Mouse (Mus musculus): ENCODE results near the gene Syn3. TPM values are rescaled to one million over a fixed set of nuclear protein-coding genes. Genes with fewer than 3 reads are reported as not detected.
"Not testable (repeated sequence)": the region's sequence is repeated elsewhere in the genome, so short reads cannot be mapped to it uniquely, and the experiment has no call there.

Syn3 gene
- polyA plus RNA-seq, 1 experiment, result 25.2 TPM

GRCm38 (mm10) chr10:86052818-86053522, 445.7 kb downstream of the Syn3 start:
- TF ChIP-seq CTCF (IDR thresholded peaks at IDR 0.05; ENCODE audit: borderline replicate concordance, extremely low read depth, insufficient read depth, insufficient read length) (no peak), POLR2A (IDR thresholded peaks at IDR 0.05; ENCODE audit: borderline replicate concordance, extremely low read depth, insufficient read depth, insufficient read length, poor library complexity, severe bottlenecking) (no peak)
- DNase-seq (ENCODE audit: low read depth), result no peak

GRCm38 (mm10) chr10:86050522-86050921, 448.2 kb downstream of the Syn3 start:
- TF ChIP-seq POLR2A (IDR thresholded peaks at IDR 0.05; ENCODE audit: borderline replicate concordance, extremely low read depth, insufficient read depth, insufficient read length, poor library complexity, severe bottlenecking), result no peak
- no peak for TF ChIP-seq CTCF (IDR thresholded peaks at IDR 0.05; ENCODE audit: borderline replicate concordance, extremely low read depth, insufficient read depth, insufficient read length)
- DNase-seq (ENCODE audit: low read depth), result no peak

GRCm38 (mm10) chr10:86047786-86048185, 450.9 kb downstream of the Syn3 start:
- no peak for DNase-seq (ENCODE audit: low read depth)
- no peak for TF ChIP-seq CTCF (IDR thresholded peaks at IDR 0.05; ENCODE audit: borderline replicate concordance, extremely low read depth, insufficient read depth, insufficient read length)
- TF ChIP-seq POLR2A (IDR thresholded peaks at IDR 0.05; ENCODE audit: borderline replicate concordance, extremely low read depth, insufficient read depth, insufficient read length, poor library complexity, severe bottlenecking), result no peak

- DNase-seq (ENCODE audit: low read depth), result no peak
- no peak for TF ChIP-seq POLR2A (IDR thresholded peaks at IDR 0.05; ENCODE audit: borderline replicate concordance, extremely low read depth, insufficient read depth, insufficient read length, poor library complexity, severe bottlenecking)
- no peak for TF ChIP-seq CTCF (IDR thresholded peaks at IDR 0.05; ENCODE audit: borderline replicate concordance, extremely low read depth, insufficient read depth, insufficient read length)
Observed at GRCm38 (mm10) chr10:86046371-86046770, 452.3 kb downstream of the Syn3 start.

GRCm38 (mm10) chr10:86044066-86044465, 454.6 kb downstream of the Syn3 start:
- TF ChIP-seq CTCF (IDR thresholded peaks at IDR 0.05; ENCODE audit: borderline replicate concordance, extremely low read depth, insufficient read depth, insufficient read length) (no peak), POLR2A (IDR thresholded peaks at IDR 0.05; ENCODE audit: borderline replicate concordance, extremely low read depth, insufficient read depth, insufficient read length, poor library complexity, severe bottlenecking) (no peak)
- no peak for DNase-seq (ENCODE audit: low read depth)

- DNase-seq (ENCODE audit: low read depth), result no peak
- TF ChIP-seq CTCF (IDR thresholded peaks at IDR 0.05; ENCODE audit: borderline replicate concordance, extremely low read depth, insufficient read depth, insufficient read length) (no peak), POLR2A (IDR thresholded peaks at IDR 0.05; ENCODE audit: borderline replicate concordance, extremely low read depth, insufficient read depth, insufficient read length, poor library complexity, severe bottlenecking) (no peak)
Observed at GRCm38 (mm10) chr10:86043651-86044050, 455.0 kb downstream of the Syn3 start.

GRCm38 (mm10) chr10:86034007-86034728, 464.5 kb downstream of the Syn3 start:
- TF ChIP-seq CTCF (IDR thresholded peaks at IDR 0.05; ENCODE audit: borderline replicate concordance, extremely low read depth, insufficient read depth, insufficient read length), result no peak
- DNase-seq (ENCODE audit: low read depth), result no peak

- TF ChIP-seq POLR2A (IDR thresholded peaks at IDR 0.05; ENCODE audit: borderline replicate concordance, extremely low read depth, insufficient read depth, insufficient read length, poor library complexity, severe bottlenecking) (no peak), CTCF (IDR thresholded peaks at IDR 0.05; ENCODE audit: borderline replicate concordance, extremely low read depth, insufficient read depth, insufficient read length) (no peak)
- DNase-seq (ENCODE audit: low read depth), result no peak
Observed at GRCm38 (mm10) chr10:86032517-86032916, 466.2 kb downstream of the Syn3 start.

GRCm38 (mm10) chr10:86030743-86031142, 468.0 kb downstream of the Syn3 start:
- no peak for DNase-seq (ENCODE audit: low read depth)
- TF ChIP-seq POLR2A (IDR thresholded peaks at IDR 0.05; ENCODE audit: borderline replicate concordance, extremely low read depth, insufficient read depth, insufficient read length, poor library complexity, severe bottlenecking) (no peak), CTCF (IDR thresholded peaks at IDR 0.05; ENCODE audit: borderline replicate concordance, extremely low read depth, insufficient read depth, insufficient read length) (no peak)

DNA sequence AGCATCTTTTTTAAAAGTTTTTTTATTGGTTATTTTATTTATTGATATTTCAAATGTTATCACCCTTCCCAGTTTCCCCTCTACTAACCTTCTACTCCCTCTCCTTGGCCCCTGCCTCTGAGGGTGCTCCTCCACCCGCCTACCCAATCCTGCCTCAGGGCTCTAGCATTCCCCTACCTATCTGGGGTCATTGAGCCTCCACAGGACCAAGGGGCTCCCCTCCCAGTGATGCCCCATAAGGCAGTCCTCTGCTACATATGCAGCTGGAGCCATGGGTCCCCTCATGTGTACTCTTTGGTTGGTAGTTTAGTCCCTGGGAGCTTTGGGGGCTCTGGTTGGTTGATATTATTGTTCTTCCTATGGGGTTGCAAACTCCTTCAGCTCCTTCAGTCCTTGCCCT, 471.9 kb downstream of the Syn3 start:
- not testable (repeated sequence) for DNase-seq (ENCODE audit: low read depth)

DNA sequence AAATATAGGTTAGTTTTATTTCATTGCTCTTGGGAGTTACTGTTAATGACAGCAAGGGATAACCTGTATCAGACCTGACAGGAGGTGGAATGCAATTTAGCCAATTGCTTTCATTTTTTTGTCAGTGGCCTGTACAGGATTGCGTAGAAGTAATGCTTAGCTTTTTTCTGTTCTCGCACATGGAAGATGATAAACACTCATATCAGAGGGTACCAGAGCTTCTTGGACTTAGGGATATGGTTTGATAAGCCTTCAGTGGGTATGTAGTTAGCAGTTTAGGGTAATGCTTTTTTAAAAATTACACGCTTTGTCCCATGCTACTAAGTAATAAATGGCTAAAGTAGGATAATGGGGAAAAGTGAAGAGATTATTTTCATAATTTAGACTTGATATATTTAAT, 472.3 kb downstream of the Syn3 start:
- TF ChIP-seq CTCF (IDR thresholded peaks at IDR 0.05; ENCODE audit: borderline replicate concordance, extremely low read depth, insufficient read depth, insufficient read length), result no peak
- no peak for TF ChIP-seq POLR2A (IDR thresholded peaks at IDR 0.05; ENCODE audit: borderline replicate concordance, extremely low read depth, insufficient read depth, insufficient read length, poor library complexity, severe bottlenecking)
- DNase-seq (ENCODE audit: low read depth), result no peak

DNA sequence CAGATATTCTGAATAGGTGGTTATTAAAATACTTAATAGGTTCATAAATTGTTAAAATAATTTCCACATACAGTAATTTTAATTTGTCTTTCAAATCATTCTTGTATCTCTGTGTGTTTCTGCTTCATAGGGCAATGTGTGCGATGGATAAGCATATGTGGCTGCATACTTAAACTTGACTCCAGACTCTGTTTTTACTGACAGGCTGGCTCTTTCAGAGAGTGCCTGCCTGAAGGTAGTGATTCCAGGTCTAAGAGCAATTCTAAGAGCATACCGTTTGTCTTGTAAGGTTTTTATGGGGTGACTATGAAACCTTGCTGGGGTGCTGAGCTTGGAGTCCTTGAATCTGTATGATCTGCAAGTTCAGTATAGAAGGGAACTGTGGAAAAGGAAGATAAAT, 472.8 kb downstream of the Syn3 start:
- TF ChIP-seq CTCF (IDR thresholded peaks at IDR 0.05; ENCODE audit: borderline replicate concordance, extremely low read depth, insufficient read depth, insufficient read length) (no peak), POLR2A (IDR thresholded peaks at IDR 0.05; ENCODE audit: borderline replicate concordance, extremely low read depth, insufficient read depth, insufficient read length, poor library complexity, severe bottlenecking) (no peak)
- DNase-seq (ENCODE audit: low read depth), result no peak
